In the genomic region with DNA sequence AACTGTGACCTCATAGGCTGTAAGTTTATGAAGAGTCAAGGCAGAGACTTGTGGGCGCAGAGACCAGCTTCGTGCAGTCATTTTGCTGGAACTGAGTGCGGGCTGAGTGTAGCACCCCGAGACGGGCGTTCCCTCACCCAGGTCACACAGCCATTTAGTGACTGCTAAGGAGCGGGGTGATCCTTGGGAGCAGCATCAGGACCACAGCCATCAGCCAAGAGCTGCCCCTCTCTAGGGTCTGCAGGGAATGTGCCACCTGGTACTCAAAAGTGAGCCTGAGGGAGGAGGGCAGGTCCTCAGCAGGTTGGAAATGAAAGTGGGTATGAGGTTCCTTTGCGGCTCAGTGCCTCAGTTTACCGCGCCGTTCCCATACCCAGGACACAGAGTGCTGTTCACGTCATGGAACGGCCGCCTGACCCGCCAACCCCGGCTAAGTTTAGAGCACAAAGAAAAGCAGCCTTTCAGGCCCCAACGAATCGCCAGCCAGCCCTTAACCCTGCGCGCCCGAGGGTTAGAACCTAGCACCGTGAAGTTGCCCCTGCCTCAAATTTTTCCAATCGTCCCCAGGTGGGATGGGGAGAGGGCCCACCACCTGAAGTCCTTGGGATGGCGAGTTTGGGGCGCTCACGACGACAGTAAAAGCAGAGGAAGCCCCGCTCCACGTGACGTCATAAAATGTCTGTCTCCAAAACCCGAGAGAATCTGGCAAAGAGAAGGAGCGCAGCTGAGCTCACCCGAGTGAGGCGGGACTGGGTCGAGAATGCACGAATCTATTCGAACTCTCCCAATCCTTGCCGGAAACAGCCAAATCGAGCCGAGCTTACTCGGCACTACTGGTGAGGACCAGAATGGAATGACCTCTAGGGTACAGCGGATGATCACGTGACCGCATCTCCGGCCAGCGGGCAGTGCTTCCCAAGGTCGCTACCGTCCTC, we compare ENCODE assay signal across 9 mouse cellular contexts. TPM values are rescaled to one million over a fixed set of nuclear protein-coding genes. Genes with fewer than 3 reads are reported as not detected.
DNase-seq lines count a peak whose midpoint lies in the region; ATAC-seq and TF ChIP-seq lines count a peak whose summit lies in the region.
"Had no signal": no experiment of that assay in that cellular context is flagged by ENCODE, and none has a peak within 500 bp of the region (broad histone marks: within the 10 kb centered on the region; RNA-seq: fewer than 3 reads in every experiment).

No protein-coding gene starts in this region.

- H3K27me3 ChIP-seq in intestine, embryonic 14.5 days (replicated peaks; ENCODE audit: control insufficient read depth, insufficient read depth, low read length), result peaks cover 54% of the 10 kb centered on the region
- H3K27me3 ChIP-seq in liver, embryonic 14.5 days (ENCODE audit: control insufficient read depth, insufficient read depth, low read length), result peaks cover 56% of the 10 kb centered on the region
- H3K27me3 ChIP-seq in neural tube, embryonic 12.5 days (replicated peaks), result peaks cover 80% of the 10 kb centered on the region

- H3K9ac ChIP-seq in intestine, embryonic 14.5 days (ENCODE audit: low read length), result 0 out of 2 replicates have a peak overlapping the region, but pooled peaks have one; percentile 21
- no peak overlapping the region for H3K9ac ChIP-seq in liver, embryonic 14.5 days (replicated peaks)
- peak overlapping the region; percentile 47 for H3K9ac ChIP-seq in neural tube, embryonic 12.5 days

- ATAC-seq in granulocyte monocyte progenitor cell, adult 5-6 weeks (replicated peaks; ENCODE audit: poor library complexity, severe bottlenecking), result peak; percentile 26; the same call in 1 of the 2 replicates
- ATAC-seq in intestine, embryonic 14.5 days (replicated peaks; ENCODE audit: low FRiP score, low TSS enrichment, low read depth), result 0 out of 2 replicates have a peak, but pooled peaks have one; percentile 29
- no peak for ATAC-seq in liver, embryonic 14.5 days (ENCODE audit: insufficient read depth)
- peak; percentile 52; the same call in 1 of the 2 replicates for ATAC-seq in neural tube, embryonic 12.5 days (ENCODE audit: low FRiP score, low read depth)

- no peak overlapping the region for H3K27ac ChIP-seq in intestine, embryonic 14.5 days (ENCODE audit: low read depth)
- H3K27ac ChIP-seq in liver, embryonic 14.5 days, result no peak overlapping the region
- H3K27ac ChIP-seq in neural tube, embryonic 12.5 days, result no peak overlapping the region

- H3K36me3 ChIP-seq in intestine, embryonic 14.5 days (ENCODE audit: control insufficient read depth, insufficient read depth, low read length), result no peaks in the 10 kb centered on the region
- no peaks in the 10 kb centered on the region for H3K36me3 ChIP-seq in liver, embryonic 14.5 days (replicated peaks; ENCODE audit: control insufficient read depth, insufficient read depth, low read depth)
- no peaks in the 10 kb centered on the region for H3K36me3 ChIP-seq in neural tube, embryonic 12.5 days

- H3K4me3 ChIP-seq in intestine, embryonic 14.5 days (ENCODE audit: low read depth, low read length), result peak overlapping the region; percentile 34
- H3K4me3 ChIP-seq in liver, embryonic 14.5 days (ENCODE audit: insufficient read depth in 1 of 2, low read depth in 2 of 2, low read length in 2 of 2), result peak overlapping the region; percentile 1 to 26; a peak in 2 of 4 replicates
- peak overlapping the region; percentile 27 for H3K4me3 ChIP-seq in neural tube, embryonic 12.5 days

- TF ChIP-seq EP300 in liver, embryonic 14.5 days (IDR thresholded peaks at IDR 0.05; ENCODE audit: low read depth), result no peak

- H3K4me1 ChIP-seq in intestine, embryonic 14.5 days (replicated peaks; ENCODE audit: control insufficient read depth, insufficient read depth, low read length), result peaks cover 6% of the 10 kb centered on the region; the same call in 1 of the 2 replicates
- no peaks in the 10 kb centered on the region; a peak in 1 of 4 replicates for H3K4me1 ChIP-seq in liver, embryonic 14.5 days (replicated peaks; ENCODE audit: control insufficient read depth in 2 of 2, insufficient read depth in 2 of 2, low read length in 1 of 2)
- H3K4me1 ChIP-seq in neural tube, embryonic 12.5 days, result peaks cover 16% of the 10 kb centered on the region

- DNase-seq in ovary, adult 18-20 months (ENCODE audit: low spot score), result peak; percentile 65
- DNase-seq in ovary, postnatal 14 days (ENCODE audit: low spot score), result no peak
- peak; percentile 40 to 52 for DNase-seq in cerebellum, postnatal 25 days
- DNase-seq in intestine, embryonic 14.5 days (ENCODE audit: low spot score), result peak; percentile 69
- no peak for DNase-seq in liver, embryonic 14.5 days (ENCODE audit: low read depth in 3 of 3, low spot score in 3 of 3)
- no peak for DNase-seq in urinary bladder, postnatal 4 days (ENCODE audit: low spot score in 2 of 2)

- no peak for TF ChIP-seq CTCF in liver, embryonic 14.5 days (IDR thresholded peaks at IDR 0.05; ENCODE audit: low read depth)

- H3K4me2 ChIP-seq in intestine, embryonic 14.5 days (ENCODE audit: low read length), result peak overlapping the region; percentile 57
- peak overlapping the region; percentile 37 for H3K4me2 ChIP-seq in liver, embryonic 14.5 days (ENCODE audit: low read depth)
- peak overlapping the region; percentile 57 for H3K4me2 ChIP-seq in neural tube, embryonic 12.5 days (replicated peaks)

- H3K9me3 ChIP-seq in intestine, embryonic 14.5 days (ENCODE audit: control insufficient read depth, low read length), result no peaks in the 10 kb centered on the region
- no peaks in the 10 kb centered on the region for H3K9me3 ChIP-seq in liver, embryonic 14.5 days (ENCODE audit: control insufficient read depth, low read length)
- no peaks in the 10 kb centered on the region for H3K9me3 ChIP-seq in neural tube, embryonic 12.5 days

- WGBS in intestine, embryonic 14.5 days, result 5% methylated on average over 48 of the region's 48 CpGs
- 5% methylated on average over 48 of the region's 48 CpGs for WGBS in liver, embryonic 14.5 days (ENCODE audit: insufficient replicate concordance)
- WGBS in neural tube, embryonic 12.5 days, result 4% methylated on average over 48 of the region's 48 CpGs

RNA-seq across cellular contexts. Expression of gene Rab3a, which starts 10.6 kb away (rescaled TPM):
- total RNA-seq in granulocyte monocyte progenitor cell, adult 5-6 weeks (2014; fragmentation: Nextera tagmentation), result 5.5 and 10.8 TPM in 2 replicates
- 0.34 and 1.6 TPM in 2 replicates for total RNA-seq in granulocyte monocyte progenitor cell, adult 5-6 weeks (2017)
- polyA plus RNA-seq in intestine, embryonic 14.5 days (2014; fragmentation: Nextera tagmentation; extraction: Ambion mirVana), result 27.7 and 28.6 TPM in 2 replicates
- polyA plus RNA-seq in liver, embryonic 14.5 days (2012; rRNA removed), result 2.7 and 3.2 TPM in 2 replicates
- 1.6 and 2.4 TPM in 2 replicates for polyA plus RNA-seq in liver, embryonic 14.5 days (2014; fragmentation: Nextera tagmentation; extraction: Ambion mirVana)
- polyA plus RNA-seq in neural tube, embryonic 12.5 days (2016; fragmentation: Nextera tagmentation; extraction: Ambion mirVana), result 184 and 199 TPM in 2 replicates

RNA-seq across cellular contexts. Expression of gene Mpv17l2, which starts 16.8 kb away (rescaled TPM):
- total RNA-seq in granulocyte monocyte progenitor cell, adult 5-6 weeks (2014; fragmentation: Nextera tagmentation), result 28.6 and 41.1 TPM in 2 replicates
- total RNA-seq in granulocyte monocyte progenitor cell, adult 5-6 weeks (2017), result 9.0 and 9.3 TPM in 2 replicates
- polyA plus RNA-seq in intestine, embryonic 14.5 days (2014; fragmentation: Nextera tagmentation; extraction: Ambion mirVana), result 58.6 and 59.9 TPM in 2 replicates
- polyA plus RNA-seq in liver, embryonic 14.5 days (2012; rRNA removed), result 25.3 and 28.5 TPM in 2 replicates
- polyA plus RNA-seq in liver, embryonic 14.5 days (2014; fragmentation: Nextera tagmentation; extraction: Ambion mirVana), result 39.8 and 41.5 TPM in 2 replicates
- 45.0 and 51.2 TPM in 2 replicates for polyA plus RNA-seq in neural tube, embryonic 12.5 days (2016; fragmentation: Nextera tagmentation; extraction: Ambion mirVana)

RNA-seq across cellular contexts. Expression of gene Pde4c, which starts 20.4 kb away (rescaled TPM):
- total RNA-seq in granulocyte monocyte progenitor cell, adult 5-6 weeks (2014; fragmentation: Nextera tagmentation), result not detected in 2 replicates
- total RNA-seq in granulocyte monocyte progenitor cell, adult 5-6 weeks (2017), result not detected in 2 replicates
- polyA plus RNA-seq in intestine, embryonic 14.5 days (2014; fragmentation: Nextera tagmentation; extraction: Ambion mirVana), result 0.39 and 0.42 TPM in 2 replicates
- 1.6 TPM in 2 replicates for polyA plus RNA-seq in liver, embryonic 14.5 days (2012; rRNA removed)
- 0.34 and 0.74 TPM in 2 replicates for polyA plus RNA-seq in liver, embryonic 14.5 days (2014; fragmentation: Nextera tagmentation; extraction: Ambion mirVana)
- 0.19 and 0.41 TPM in 2 replicates for polyA plus RNA-seq in neural tube, embryonic 12.5 days (2016; fragmentation: Nextera tagmentation; extraction: Ambion mirVana)

RNA-seq across cellular contexts. Expression of gene Gm3336, which starts 25.6 kb away (rescaled TPM):
- not detected in 2 replicates for total RNA-seq in granulocyte monocyte progenitor cell, adult 5-6 weeks (2014; fragmentation: Nextera tagmentation)
- total RNA-seq in granulocyte monocyte progenitor cell, adult 5-6 weeks (2017), result not detected in 2 replicates
- polyA plus RNA-seq in intestine, embryonic 14.5 days (2014; fragmentation: Nextera tagmentation; extraction: Ambion mirVana), result 0.67 and 0.88 TPM in 2 replicates
- 0.04 TPM in 1 of 2 replicates, not detected in the other for polyA plus RNA-seq in liver, embryonic 14.5 days (2012; rRNA removed)
- polyA plus RNA-seq in liver, embryonic 14.5 days (2014; fragmentation: Nextera tagmentation; extraction: Ambion mirVana), result 0.11 TPM in 2 replicates
- polyA plus RNA-seq in neural tube, embryonic 12.5 days (2016; fragmentation: Nextera tagmentation; extraction: Ambion mirVana), result not detected in 2 replicates
- total RNA-seq: left cerebral cortex, postnatal 25 days had no signal

RNA-seq across cellular contexts. Expression of gene Pik3r2, which starts 32.6 kb away (rescaled TPM):
- 6.6 and 14.0 TPM in 2 replicates for total RNA-seq in granulocyte monocyte progenitor cell, adult 5-6 weeks (2014; fragmentation: Nextera tagmentation)
- 12.1 and 16.6 TPM in 2 replicates for total RNA-seq in granulocyte monocyte progenitor cell, adult 5-6 weeks (2017)
- 40.7 and 47.3 TPM in 2 replicates for polyA plus RNA-seq in intestine, embryonic 14.5 days (2014; fragmentation: Nextera tagmentation; extraction: Ambion mirVana)
- polyA plus RNA-seq in liver, embryonic 14.5 days (2012; rRNA removed), result 13.2 and 17.5 TPM in 2 replicates
- polyA plus RNA-seq in liver, embryonic 14.5 days (2014; fragmentation: Nextera tagmentation; extraction: Ambion mirVana), result 8.2 and 12.0 TPM in 2 replicates
- 84.0 and 84.6 TPM in 2 replicates for polyA plus RNA-seq in neural tube, embryonic 12.5 days (2016; fragmentation: Nextera tagmentation; extraction: Ambion mirVana)

Comparison
In these comparisons a context has a peak if more than half of its experiments do, and no peak if none do; other contexts are left out.
1. DNase-seq: peak in ovary, adult 18-20 months (single experiment), cerebellum, postnatal 25 days (2 of 2) and intestine, embryonic 14.5 days (single experiment); none in ovary, postnatal 14 days (single experiment), liver, embryonic 14.5 days (0 of 3) and urinary bladder, postnatal 4 days (0 of 2).
2. Peak in every context shown above with its lines, with median percentiles within 50 percentile points of each other: H3K4me2 ChIP-seq and H3K4me3 ChIP-seq.